Mouse (Mus musculus) neural tube, embryonic 15.5 days (tissue): ENCODE data around the gene Wdfy3. TPM values are rescaled to one million over a fixed set of nuclear protein-coding genes. Genes with fewer than 3 reads are reported as not detected.
A peak's percentile ranks its signal among the peaks of the same experiment; 100 is the strongest.
"Not testable (repeated sequence)": the region's sequence is repeated elsewhere in the genome, so short reads cannot be mapped to it uniquely, and the experiment has no call there.

ENCODE experiments used
- ATAC-seq: fragments of 200-750 bp; cut with Nextera tagmentation; 2 replicates; pipeline ENCODE4 v1.8.0; 2017; ENCODE audit warnings: mild to moderate bottlenecking, moderate TSS enrichment, moderate library complexity; ENCODE audit not compliant: low FRiP score
- H3K27ac ChIP-seq: fragments of 300-500 bp; sonication (generic); replicated peaks from 2 replicates; pipeline ENCODE4 v1.5.1; 2015; ENCODE audit warnings: mild to moderate bottlenecking, inconsistent platforms
- H3K27me3 ChIP-seq: fragments of 300-500 bp; sonication (generic); replicated peaks from 2 replicates; pipeline ENCODE4 v1.6.1; 2015; ENCODE audit warnings: inconsistent platforms
- H3K36me3 ChIP-seq: fragments of 300-500 bp; sonication (generic); 2 replicates; pipeline ENCODE4 v1.6.1; 2015; ENCODE audit warnings: inconsistent platforms
- H3K4me1 ChIP-seq: fragments of 300-500 bp; sonication (generic); 2 replicates; pipeline ENCODE4 v1.6.1; 2015; ENCODE audit warnings: inconsistent platforms
- H3K4me2 ChIP-seq: fragments of 300-500 bp; sonication (generic); 2 replicates; pipeline ENCODE4 v1.6.1; 2015; ENCODE audit warnings: inconsistent platforms, mild to moderate bottlenecking, moderate library complexity
- H3K4me3 ChIP-seq: fragments of 300-500 bp; sonication (generic); replicated peaks from 2 replicates; pipeline ENCODE4 v1.5.1; 2015; ENCODE audit warnings: mild to moderate bottlenecking, inconsistent platforms
- H3K9ac ChIP-seq: fragments of 300-500 bp; sonication (generic); replicated peaks from 2 replicates; pipeline ENCODE4 v1.6.1; 2015; ENCODE audit warnings: mild to moderate bottlenecking, inconsistent platforms
- H3K9me3 ChIP-seq: fragments of 300-500 bp; sonication (generic); replicated peaks from 2 replicates; pipeline ENCODE4 v1.6.1; 2016; ENCODE audit warnings: inconsistent platforms
- WGBS: fragments of 180-500 bp; shearing (Covaris S2); methylation state at CpG from one replicate; pipeline ENCODE4 v1.1.7; 2015; ENCODE audit warnings: mixed read lengths; 5-methylcytosine and 5-hydroxymethylcytosine counted together
- polyA plus RNA-seq: library from polyadenylated mRNA; unstranded; fragments of >200 nt; fragmentation: Nextera tagmentation; extraction: Ambion mirVana; gene quantifications from 2 replicates; pipeline ENCODE4 v1.2.1, GENCODE M21; 2015

Gene Wdfy3
- polyA plus RNA-seq, 1 experiment from 2014 or later = 22.9 TPM

GRCm38 (mm10) chr5:101845011-101845410 is 224.7 kb downstream of the Wdfy3 start:
- no peak for ATAC-seq
- Histone ChIP-seq H3K4me3 (no peak overlapping the region), H3K27me3 (no peaks in the 10 kb centered on the region), H3K27ac (no peak overlapping the region), H3K4me2 (no peak overlapping the region), H3K9ac (no peak overlapping the region), H3K9me3 (no peaks in the 10 kb centered on the region), H3K4me1 (no peaks in the 10 kb centered on the region), H3K36me3 (peaks cover 99% of the 10 kb centered on the region)
- WGBS = 95% methylated on average over 14 of the region's 14 CpGs

GRCm38 (mm10) chr5:101840476-101840875 is 229.2 kb downstream of the Wdfy3 start:
- no peaks in the 10 kb centered on the region for H3K4me1 ChIP-seq
- no peak overlapping the region for H3K4me2 ChIP-seq
- no peak for ATAC-seq
- H3K4me3 ChIP-seq = no peak overlapping the region
- no peak overlapping the region for H3K9ac ChIP-seq
- WGBS = 97% methylated on average over 5 of the region's 5 CpGs
- H3K9me3 ChIP-seq = no peaks in the 10 kb centered on the region
- no peak overlapping the region for H3K27ac ChIP-seq
- H3K27me3 ChIP-seq = no peaks in the 10 kb centered on the region
- H3K36me3 ChIP-seq = peaks cover 92% of the 10 kb centered on the region

- not testable (repeated sequence) for H3K27me3 ChIP-seq, H3K27ac ChIP-seq, H3K4me3 ChIP-seq, ATAC-seq, H3K4me2 ChIP-seq, H3K9ac ChIP-seq, H3K4me1 ChIP-seq, H3K9me3 ChIP-seq
- 93% methylated on average over 2 of the region's 2 CpGs for WGBS
- H3K36me3 ChIP-seq = peaks cover 81% of the 10 kb centered on the region
These were observed 232.1 kb downstream of the Wdfy3 start for GRCm38 (mm10) chr5:101837605-101838004.

GRCm38 (mm10) chr5:101836221-101836620 is 233.5 kb downstream of the Wdfy3 start:
- Histone ChIP-seq H3K4me2 (no peak overlapping the region), H3K4me1 (no peaks in the 10 kb centered on the region), H3K9ac (no peak overlapping the region), H3K9me3 (no peaks in the 10 kb centered on the region), H3K4me3 (no peak overlapping the region), H3K27me3 (no peaks in the 10 kb centered on the region), H3K36me3 (peaks cover 73% of the 10 kb centered on the region), H3K27ac (no peak overlapping the region)
- no peak for ATAC-seq
- 91% methylated on average over 11 of the region's 11 CpGs for WGBS

- H3K36me3 ChIP-seq = peaks cover 51% of the 10 kb centered on the region
- no peaks in the 10 kb centered on the region for H3K27me3 ChIP-seq
- ATAC-seq = no peak
- H3K9me3 ChIP-seq = no peaks in the 10 kb centered on the region
- no peak overlapping the region for H3K9ac ChIP-seq
- H3K4me1 ChIP-seq = no peaks in the 10 kb centered on the region
- no peak overlapping the region for H3K27ac ChIP-seq
- WGBS = 64% methylated on average over 8 of the region's 8 CpGs
- H3K4me2 ChIP-seq = no peak overlapping the region
- H3K4me3 ChIP-seq = no peak overlapping the region
These were observed 235.8 kb downstream of the Wdfy3 start for GRCm38 (mm10) chr5:101833875-101834274.

GRCm38 (mm10) chr5:101832991-101833390 is 236.7 kb downstream of the Wdfy3 start:
- Histone ChIP-seq H3K36me3 (peaks cover 46% of the 10 kb centered on the region), H3K4me3 (no peak overlapping the region), H3K4me2 (no peak overlapping the region), H3K9me3 (no peaks in the 10 kb centered on the region), H3K27ac (no peak overlapping the region), H3K9ac (no peak overlapping the region), H3K27me3 (no peaks in the 10 kb centered on the region), H3K4me1 (no peaks in the 10 kb centered on the region)
- no peak for ATAC-seq
- WGBS = 91% methylated on average over 5 of the region's 5 CpGs

- Histone ChIP-seq H3K9me3 (no peaks in the 10 kb centered on the region), H3K27me3 (no peaks in the 10 kb centered on the region), H3K36me3 (peaks cover 37% of the 10 kb centered on the region), H3K4me1 (no peaks in the 10 kb centered on the region), H3K4me3 (no peak overlapping the region), H3K4me2 (no peak overlapping the region), H3K27ac (no peak overlapping the region), H3K9ac (no peak overlapping the region)
- ATAC-seq = no peak
- 94% methylated on average over 6 of the region's 6 CpGs for WGBS
These were observed 237.7 kb downstream of the Wdfy3 start for GRCm38 (mm10) chr5:101832042-101832441.

- H3K27me3 ChIP-seq = no peaks in the 10 kb centered on the region
- H3K9me3 ChIP-seq = no peaks in the 10 kb centered on the region
- ATAC-seq = no peak
- H3K9ac ChIP-seq = no peak overlapping the region
- peaks cover 21% of the 10 kb centered on the region for H3K36me3 ChIP-seq
- H3K4me1 ChIP-seq = peaks cover 14% of the 10 kb centered on the region
- WGBS = 83% methylated on average over 8 of the region's 8 CpGs
- no peak overlapping the region for H3K4me3 ChIP-seq
- H3K27ac ChIP-seq = no peak overlapping the region
- no peak overlapping the region for H3K4me2 ChIP-seq
These were observed 239.5 kb downstream of the Wdfy3 start for GRCm38 (mm10) chr5:101830180-101830579.

GRCm38 (mm10) chr5:101828932-101829331 is 240.8 kb downstream of the Wdfy3 start:
- Histone ChIP-seq H3K4me3 (no peak overlapping the region), H3K4me1 (peaks cover 15% of the 10 kb centered on the region), H3K9me3 (no peaks in the 10 kb centered on the region), H3K4me2 (no peak overlapping the region), H3K9ac (no peak overlapping the region), H3K27me3 (no peaks in the 10 kb centered on the region), H3K27ac (no peak overlapping the region), H3K36me3 (peaks cover 13% of the 10 kb centered on the region)
- no peak for ATAC-seq
- WGBS = 74% methylated on average over 3 of the region's 3 CpGs

- H3K9me3 ChIP-seq = no peaks in the 10 kb centered on the region
- no peak overlapping the region for H3K27ac ChIP-seq
- no peaks in the 10 kb centered on the region for H3K27me3 ChIP-seq
- no peak overlapping the region for H3K4me2 ChIP-seq
- no peak overlapping the region for H3K4me3 ChIP-seq
- H3K4me1 ChIP-seq = peaks cover 15% of the 10 kb centered on the region
- H3K9ac ChIP-seq = no peak overlapping the region
- ATAC-seq = no peak
- H3K36me3 ChIP-seq = 0 out of 2 replicates have a peak, but pooled peaks cover 6% of the 10 kb centered on the region
- WGBS = 48% methylated on average over 12 of the region's 12 CpGs
These were observed 242.2 kb downstream of the Wdfy3 start for GRCm38 (mm10) chr5:101827477-101827876.

- H3K4me2 ChIP-seq = peak overlapping the region; percentile 51
- H3K4me3 ChIP-seq = no peak overlapping the region
- H3K36me3 ChIP-seq = no peaks in the 10 kb centered on the region
- ATAC-seq = peak; percentile 67; the same call in 1 of the 2 replicates
- no peaks in the 10 kb centered on the region for H3K27me3 ChIP-seq
- no peaks in the 10 kb centered on the region for H3K9me3 ChIP-seq
- no peak overlapping the region for H3K9ac ChIP-seq
- H3K27ac ChIP-seq = no peak overlapping the region
- H3K4me1 ChIP-seq = peaks cover 15% of the 10 kb centered on the region
- WGBS = 7% methylated on average over 15 of the region's 15 CpGs
These were observed 243.2 kb downstream of the Wdfy3 start for GRCm38 (mm10) chr5:101826531-101826970.

- no peak for ATAC-seq
- Histone ChIP-seq H3K9ac (no peak overlapping the region), H3K36me3 (no peaks in the 10 kb centered on the region), H3K9me3 (no peaks in the 10 kb centered on the region), H3K4me1 (peaks cover 15% of the 10 kb centered on the region), H3K27ac (no peak overlapping the region), H3K4me3 (no peak overlapping the region), H3K4me2 (no peak overlapping the region), H3K27me3 (no peaks in the 10 kb centered on the region)
- 23% methylated on average over 13 of the region's 13 CpGs for WGBS
These were observed 244.4 kb downstream of the Wdfy3 start for GRCm38 (mm10) chr5:101825111-101825911.
